Comparison of ENCODE assay signal across 20 mouse cellular contexts in the genomic region with DNA sequence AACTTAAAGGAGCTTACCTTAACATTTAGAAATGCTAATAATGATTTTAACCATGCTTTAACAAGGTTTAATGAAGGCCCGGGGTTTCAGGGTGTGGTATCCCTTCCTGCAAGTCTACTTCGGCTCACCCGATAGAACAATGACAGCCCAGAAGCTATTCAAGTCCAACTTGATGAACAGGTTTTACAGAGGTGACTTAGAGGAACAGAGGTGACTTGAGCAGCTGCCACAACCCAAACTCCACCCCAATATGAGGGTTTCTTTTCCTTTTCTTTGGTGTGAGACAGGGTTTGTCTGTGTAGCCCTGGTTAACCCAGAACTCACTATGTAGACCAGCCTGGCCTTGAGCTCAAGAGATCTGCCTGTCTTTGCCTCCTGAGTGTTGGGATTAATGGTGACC. TPM values are rescaled to one million over a fixed set of nuclear protein-coding genes. Genes with fewer than 3 reads are reported as not detected.
A peak's percentile ranks its signal among the peaks of the same experiment; 100 is the strongest.
DNase-seq lines count a peak whose midpoint lies in the region; ATAC-seq and TF ChIP-seq lines count a peak whose summit lies in the region.
"Had no signal": no experiment of that assay in that cellular context is flagged by ENCODE, and none has a peak within 500 bp of the region (broad histone marks: within the 10 kb centered on the region; RNA-seq: fewer than 3 reads in every experiment).

No protein-coding gene starts in this region.

- no peak for TF ChIP-seq POLR2A in small intestine, adult 2 months (IDR thresholded peaks at IDR 0.05; ENCODE audit: low read depth, low read length)

- H3K9ac ChIP-seq in liver, embryonic 14.5 days (replicated peaks), result 0 out of 2 replicates have a peak overlapping the region, but pooled peaks have one; percentile 3
- no peak overlapping the region for H3K9ac ChIP-seq in liver, embryonic 11.5 days (ENCODE audit: low read depth, low read length)
- H3K9ac ChIP-seq in midbrain, embryonic 16.5 days (ENCODE audit: low read depth, low read length), result no peak overlapping the region
- H3K9ac ChIP-seq: hindbrain, embryonic 15.5 days; limb, embryonic 12.5 days; neural tube, embryonic 15.5 days had no signal

- H3K9me3 ChIP-seq in liver, embryonic 14.5 days (ENCODE audit: control insufficient read depth, low read length), result no peaks in the 10 kb centered on the region
- H3K9me3 ChIP-seq in liver, embryonic 11.5 days (ENCODE audit: control insufficient read depth, low read length), result no peaks in the 10 kb centered on the region
- H3K9me3 ChIP-seq in midbrain, embryonic 16.5 days (replicated peaks; ENCODE audit: control insufficient read depth, low read length, poor library complexity, severe bottlenecking), result no peaks in the 10 kb centered on the region
- H3K9me3 ChIP-seq: G1E; hindbrain, embryonic 15.5 days; limb, embryonic 12.5 days; neural tube, embryonic 15.5 days had no signal

- H3K4me1 ChIP-seq in liver, embryonic 14.5 days (replicated peaks; ENCODE audit: control insufficient read depth in 2 of 2, insufficient read depth in 2 of 2, low read length in 1 of 2), result peaks cover 17 to 24% of the 10 kb centered on the region in 2 experiments
- H3K4me1 ChIP-seq in liver, embryonic 11.5 days (replicated peaks; ENCODE audit: control insufficient read depth, insufficient read depth, low read length), result peaks cover 21% of the 10 kb centered on the region
- H3K4me1 ChIP-seq in small intestine, adult 2 months (ENCODE audit: control insufficient read depth, insufficient read depth, insufficient read length, low read length), result peaks cover 8% of the 10 kb centered on the region
- H3K4me1 ChIP-seq in midbrain, embryonic 16.5 days (ENCODE audit: control insufficient read depth, insufficient read depth, low read length), result no peaks in the 10 kb centered on the region
- H3K4me1 ChIP-seq: hindbrain, embryonic 15.5 days; limb, embryonic 12.5 days; neural tube, embryonic 15.5 days had no signal

- DNase-seq in liver, embryonic 14.5 days (ENCODE audit: low read depth in 3 of 3, low spot score in 3 of 3), result no peak
- DNase-seq in liver, embryonic 11.5 days (ENCODE audit: low spot score), result no peak
- DNase-seq in ES-CJ7 (ENCODE audit: low read depth, low spot score), result peak; percentile 39
- DNase-seq in fat pad, adult 2 months (ENCODE audit: extremely low read depth, low read depth, low spot score), result peak; percentile 80
- DNase-seq in frontal cortex, postnatal 14 days (ENCODE audit: low spot score in 2 of 2), result no peak
- no peak for DNase-seq in layer of hippocampus, postnatal 14 days (ENCODE audit: low spot score in 2 of 2)
- DNase-seq: adrenal gland, adult 8-10 months; cerebellum, adult 11-12 months; heart, adult 18-20 months; kidney, adult 8-10 months; retina, postnatal 1 day; thymus, postnatal 14 days had no signal

- H3K27me3 ChIP-seq in liver, embryonic 14.5 days (ENCODE audit: control insufficient read depth, insufficient read depth, low read length), result no peaks in the 10 kb centered on the region
- H3K27me3 ChIP-seq in liver, embryonic 11.5 days (replicated peaks; ENCODE audit: control insufficient read depth, insufficient read depth, low read length), result no peaks in the 10 kb centered on the region
- no peaks in the 10 kb centered on the region for H3K27me3 ChIP-seq in small intestine, adult 2 months (ENCODE audit: control insufficient read depth, insufficient read depth, low read length)
- H3K27me3 ChIP-seq in midbrain, embryonic 16.5 days (ENCODE audit: control insufficient read depth, insufficient read depth, low read depth, low read length), result no peaks in the 10 kb centered on the region
- H3K27me3 ChIP-seq: hindbrain, embryonic 15.5 days; limb, embryonic 12.5 days; neural tube, embryonic 15.5 days had no signal

- no peak overlapping the region; the same call in 1 of the 2 replicates for H3K27ac ChIP-seq in liver, embryonic 14.5 days
- no peak overlapping the region for H3K27ac ChIP-seq in liver, embryonic 11.5 days (ENCODE audit: low read depth, low read length)
- peak overlapping the region; percentile 62 for H3K27ac ChIP-seq in small intestine, adult 2 months (ENCODE audit: insufficient read depth, low read depth, low read length)
- no peak overlapping the region for H3K27ac ChIP-seq in midbrain, embryonic 16.5 days (ENCODE audit: low read length)
- H3K27ac ChIP-seq: hindbrain, embryonic 15.5 days; limb, embryonic 12.5 days; neural tube, embryonic 15.5 days had no signal

- no peak overlapping the region for H3K4me3 ChIP-seq in liver, embryonic 14.5 days (ENCODE audit: insufficient read depth in 1 of 2, low read depth in 2 of 2, low read length in 2 of 2)
- no peak overlapping the region for H3K4me3 ChIP-seq in liver, embryonic 11.5 days (ENCODE audit: low read depth, low read length)
- no peak overlapping the region for H3K4me3 ChIP-seq in small intestine, adult 2 months (ENCODE audit: low read depth, low read length)
- no peak overlapping the region for H3K4me3 ChIP-seq in midbrain, embryonic 16.5 days (ENCODE audit: low read depth, low read length)
- H3K4me3 ChIP-seq: erythroblast, embryonic 14.5 days; hindbrain, embryonic 15.5 days; limb, embryonic 12.5 days; neural tube, embryonic 15.5 days had no signal

- ATAC-seq in liver, embryonic 14.5 days (ENCODE audit: insufficient read depth), result no peak
- ATAC-seq in liver, embryonic 11.5 days (replicated peaks; ENCODE audit: low FRiP score), result no peak
- ATAC-seq in midbrain, embryonic 16.5 days, result no peak

- no peak for TF ChIP-seq EP300 in liver, embryonic 14.5 days (IDR thresholded peaks at IDR 0.05; ENCODE audit: low read depth)

- H3K4me2 ChIP-seq in liver, embryonic 14.5 days (ENCODE audit: low read depth), result no peak overlapping the region
- no peak overlapping the region for H3K4me2 ChIP-seq in liver, embryonic 11.5 days
- no peak overlapping the region for H3K4me2 ChIP-seq in midbrain, embryonic 16.5 days (ENCODE audit: low read length)
- H3K4me2 ChIP-seq: hindbrain, embryonic 15.5 days; limb, embryonic 12.5 days; midbrain, embryonic 11.5 days; neural tube, embryonic 15.5 days had no signal

- TF ChIP-seq CTCF in liver, embryonic 14.5 days (IDR thresholded peaks at IDR 0.05; ENCODE audit: low read depth), result no peak
- no peak for TF ChIP-seq CTCF in small intestine, adult 2 months (IDR thresholded peaks at IDR 0.05; ENCODE audit: extremely low read depth, insufficient read length, insufficient replicate concordance, low read depth, low read length)

- 78% methylated on average over 3 of the region's 3 CpGs for WGBS in liver, embryonic 14.5 days (ENCODE audit: insufficient replicate concordance)
- WGBS in liver, embryonic 11.5 days, result 81% methylated on average over 3 of the region's 3 CpGs
- WGBS in small intestine, adult 2 months, result 24% methylated on average over 3 of the region's 3 CpGs
- WGBS in midbrain, embryonic 16.5 days, result 94% methylated on average over 3 of the region's 3 CpGs

- peaks cover 22% of the 10 kb centered on the region for H3K36me3 ChIP-seq in liver, embryonic 14.5 days (replicated peaks; ENCODE audit: control insufficient read depth, insufficient read depth, low read depth)
- peaks cover 12% of the 10 kb centered on the region; the same call in 1 of the 2 replicates for H3K36me3 ChIP-seq in liver, embryonic 11.5 days (ENCODE audit: control insufficient read depth, insufficient read depth, low read length)
- H3K36me3 ChIP-seq in small intestine, adult 2 months (ENCODE audit: control insufficient read depth, insufficient read depth, low read length), result peaks cover 13% of the 10 kb centered on the region
- peaks cover 10% of the 10 kb centered on the region for H3K36me3 ChIP-seq in midbrain, embryonic 16.5 days (ENCODE audit: control insufficient read depth, insufficient read depth, low read length)

RNA-seq across cellular contexts. Expression of a gene that starts 11.1 kb away (rescaled TPM):
- polyA plus RNA-seq in liver, embryonic 14.5 days (2012; rRNA removed), result 71.8 and 83.0 TPM in 2 replicates
- 129 and 144 TPM in 2 replicates for polyA plus RNA-seq in liver, embryonic 14.5 days (2014; fragmentation: Nextera tagmentation; extraction: Ambion mirVana)
- 115 and 134 TPM in 2 replicates for polyA plus RNA-seq in liver, embryonic 11.5 days (2014; fragmentation: Nextera tagmentation; extraction: Ambion mirVana)
- 15.3 and 18.2 TPM in 2 replicates for polyA plus RNA-seq in small intestine, adult 2 months (2012; rRNA removed)
- total RNA-seq in layer of hippocampus, postnatal 14 days (2021), result 10 to 100 TPM; 18.3 to 19.1 TPM
- 14.3 and 14.8 TPM in 2 replicates for polyA plus RNA-seq in midbrain, embryonic 16.5 days (2015; fragmentation: Nextera tagmentation; extraction: Ambion mirVana)

RNA-seq across cellular contexts. Expression of a gene that starts 27.2 kb away (rescaled TPM):
- 21.1 and 21.2 TPM in 2 replicates for polyA plus RNA-seq in liver, embryonic 14.5 days (2012; rRNA removed)
- polyA plus RNA-seq in liver, embryonic 14.5 days (2014; fragmentation: Nextera tagmentation; extraction: Ambion mirVana), result 28.7 and 32.6 TPM in 2 replicates
- polyA plus RNA-seq in liver, embryonic 11.5 days (2014; fragmentation: Nextera tagmentation; extraction: Ambion mirVana), result 62.5 and 67.4 TPM in 2 replicates
- polyA plus RNA-seq in small intestine, adult 2 months (2012; rRNA removed), result 15.3 and 29.2 TPM in 2 replicates
- total RNA-seq in layer of hippocampus, postnatal 14 days (2021), result 10 to 100 TPM; 19.5 to 21.3 TPM
- polyA plus RNA-seq in midbrain, embryonic 16.5 days (2015; fragmentation: Nextera tagmentation; extraction: Ambion mirVana), result 19.4 and 20.5 TPM in 2 replicates

RNA-seq across cellular contexts. Expression of a gene that starts 27.3 kb away (rescaled TPM):
- 4.3 and 4.9 TPM in 2 replicates for polyA plus RNA-seq in liver, embryonic 14.5 days (2012; rRNA removed)
- polyA plus RNA-seq in liver, embryonic 14.5 days (2014; fragmentation: Nextera tagmentation; extraction: Ambion mirVana), result 2.9 and 3.6 TPM in 2 replicates
- 11.0 and 13.7 TPM in 2 replicates for polyA plus RNA-seq in liver, embryonic 11.5 days (2014; fragmentation: Nextera tagmentation; extraction: Ambion mirVana)
- 1.4 and 2.5 TPM in 2 replicates for polyA plus RNA-seq in small intestine, adult 2 months (2012; rRNA removed)
- total RNA-seq in layer of hippocampus, postnatal 14 days (2021), result 10 to 100 TPM; 11.4 to 13.3 TPM
- 3.8 TPM in 2 replicates for polyA plus RNA-seq in midbrain, embryonic 16.5 days (2015; fragmentation: Nextera tagmentation; extraction: Ambion mirVana)

RNA-seq across cellular contexts. Expression of a gene that starts 44.9 kb away (rescaled TPM):
- 13.7 and 17.6 TPM in 2 replicates for polyA plus RNA-seq in liver, embryonic 14.5 days (2012; rRNA removed)
- 23.3 and 27.8 TPM in 2 replicates for polyA plus RNA-seq in liver, embryonic 14.5 days (2014; fragmentation: Nextera tagmentation; extraction: Ambion mirVana)
- 47.4 and 49.3 TPM in 2 replicates for polyA plus RNA-seq in liver, embryonic 11.5 days (2014; fragmentation: Nextera tagmentation; extraction: Ambion mirVana)
- polyA plus RNA-seq in small intestine, adult 2 months (2012; rRNA removed), result 2.4 and 4.3 TPM in 2 replicates
- total RNA-seq in layer of hippocampus, postnatal 14 days (2021), result 10 to 100 TPM; 22.2 to 23.8 TPM
- 21.8 and 21.9 TPM in 2 replicates for polyA plus RNA-seq in midbrain, embryonic 16.5 days (2015; fragmentation: Nextera tagmentation; extraction: Ambion mirVana)

Comparison
In these comparisons a context has a peak if more than half of its experiments do, and no peak if none do; other contexts are left out.
1. DNase-seq: peak in ES-CJ7 (single experiment) and fat pad, adult 2 months (single experiment); none in liver, embryonic 14.5 days (0 of 3), liver, embryonic 11.5 days (single experiment), frontal cortex, postnatal 14 days (0 of 2) and layer of hippocampus, postnatal 14 days (0 of 2).